Mouse (Mus musculus): Measurements from ENCODE around the gene Ramp1. TPM values are rescaled to one million over a fixed set of nuclear protein-coding genes. Genes with fewer than 3 reads are reported as not detected.

Gene Ramp1
- total RNA-seq, 2 experiments from 2014 or later = 51.3 to 53.0 TPM

- no peak for DNase-seq (ENCODE audit: low spot score in 2 of 2)
Observed at GRCm38 (mm10) chr1:91193680-91194079, 14.1 kb downstream of the Ramp1 start.

DNA sequence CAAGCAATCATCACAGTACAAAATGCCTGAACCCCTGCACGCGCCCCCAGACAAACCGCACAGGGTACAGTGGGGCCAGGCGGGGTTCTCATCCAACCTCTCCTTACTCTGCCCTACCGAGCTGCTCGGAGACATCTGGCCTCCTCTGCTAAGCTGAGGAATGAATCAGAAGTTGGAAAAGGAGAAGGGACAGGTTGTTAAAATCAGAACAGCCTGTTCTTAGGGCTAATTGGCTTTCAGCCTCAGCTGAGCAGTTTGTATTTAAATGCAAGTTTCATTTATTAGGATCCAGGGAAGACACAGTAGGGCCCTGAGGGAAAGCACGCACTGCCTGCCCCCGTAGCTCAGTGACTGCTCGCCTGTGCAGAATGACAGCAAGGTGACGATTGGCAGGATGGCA, 20.2 kb downstream of the Ramp1 start:
- DNase-seq (ENCODE audit: low spot score in 2 of 2) = peak in 1 of 2 experiments; percentile 68

- DNase-seq (ENCODE audit: low spot score in 2 of 2) = no peak
Observed at GRCm38 (mm10) chr1:91201122-91201521, 21.5 kb downstream of the Ramp1 start.

DNA sequence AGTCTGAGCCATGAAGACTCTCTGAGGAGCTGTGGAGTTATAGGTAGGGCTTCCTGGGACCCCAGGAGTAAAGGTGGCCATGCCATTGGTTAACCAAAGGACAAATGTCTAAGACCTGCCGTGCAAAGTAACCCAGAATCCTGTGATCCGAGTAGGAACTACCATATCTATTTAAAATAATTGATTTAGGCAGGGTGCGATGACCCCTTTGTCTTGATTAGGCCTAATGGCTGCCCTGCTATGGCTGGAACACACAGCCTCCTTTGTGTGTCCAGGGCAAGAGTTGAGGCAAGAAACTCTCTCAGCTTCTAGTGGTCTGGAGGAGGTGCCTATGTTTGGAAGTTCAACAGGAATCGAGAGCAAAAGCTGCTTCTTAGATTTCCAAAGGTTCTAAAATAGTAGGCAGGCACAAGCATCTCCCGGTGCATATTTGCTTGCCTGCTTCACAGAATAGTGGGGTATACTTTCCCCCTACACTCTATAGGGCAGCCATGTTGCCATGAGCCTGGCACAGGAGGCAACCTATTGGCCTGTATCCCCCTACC, 24.7 kb downstream of the Ramp1 start:
- no peak for DNase-seq (ENCODE audit: low spot score in 2 of 2)

DNA sequence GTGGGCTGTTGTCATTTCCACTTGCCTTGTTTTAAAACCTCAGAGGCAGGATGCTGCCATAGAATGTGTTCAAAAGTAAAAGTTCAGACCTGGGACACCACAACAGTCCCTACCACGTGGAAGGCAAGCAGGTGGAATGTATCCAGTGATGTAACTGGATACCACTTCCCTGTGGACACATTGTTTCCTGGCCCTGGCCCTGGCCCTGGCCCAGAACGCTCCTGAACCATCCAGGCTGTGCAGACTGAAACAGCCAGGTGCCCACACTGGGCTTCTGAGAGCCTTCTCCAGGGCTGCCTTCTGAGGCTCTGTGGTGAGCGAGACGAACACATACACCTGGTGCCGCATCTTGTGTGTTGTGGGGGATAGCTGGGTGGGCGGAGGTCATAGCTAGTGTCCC, 26.0 kb downstream of the Ramp1 start:
- no peak for DNase-seq (ENCODE audit: low spot score in 2 of 2)

DNA sequence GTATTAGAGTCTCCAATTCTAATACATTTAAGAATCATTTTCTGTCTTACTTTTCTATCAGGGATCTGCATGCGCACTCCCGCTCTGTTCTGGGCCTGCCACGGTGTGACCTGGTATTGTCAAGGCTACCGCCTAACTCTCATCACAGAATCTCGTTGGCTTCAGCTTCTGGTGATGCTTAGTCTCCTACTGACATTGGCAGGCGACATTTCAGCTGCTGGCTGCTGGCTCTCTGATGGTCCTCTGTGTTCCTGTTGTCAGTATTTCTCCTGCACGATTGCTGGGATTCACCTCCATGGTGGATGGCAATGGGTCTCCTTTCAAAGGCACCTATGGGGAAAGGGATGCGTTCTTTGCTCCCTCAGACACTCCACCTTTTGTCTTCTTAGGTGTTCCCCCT, 26.7 kb downstream of the Ramp1 start:
- DNase-seq (ENCODE audit: low spot score in 2 of 2) = no peak

- peak in 1 of 2 experiments; percentile 88 for DNase-seq (ENCODE audit: low spot score in 2 of 2)
Observed at GRCm38 (mm10) chr1:91206873-91207272, 27.3 kb downstream of the Ramp1 start.

- no peak for DNase-seq (ENCODE audit: low spot score in 2 of 2)
Observed at GRCm38 (mm10) chr1:91207334-91208074, 27.9 kb downstream of the Ramp1 start.

- peak in 1 of 2 experiments; percentile 71 for DNase-seq (ENCODE audit: low spot score in 2 of 2)
Observed at GRCm38 (mm10) chr1:91209343-91209742, 29.7 kb downstream of the Ramp1 start.

- peak; percentile 88 to 95 for DNase-seq (ENCODE audit: low spot score in 2 of 2)
Observed at GRCm38 (mm10) chr1:91209785-91210184, 30.2 kb downstream of the Ramp1 start.

- peak; percentile 70 to 77 for DNase-seq (ENCODE audit: low spot score in 2 of 2)
Observed at GRCm38 (mm10) chr1:91211099-91211498, 31.5 kb downstream of the Ramp1 start.

- no peak for DNase-seq (ENCODE audit: low spot score in 2 of 2)
Observed at GRCm38 (mm10) chr1:91211591-91212008, 32.0 kb downstream of the Ramp1 start.

- no peak for DNase-seq (ENCODE audit: low spot score in 2 of 2)
Observed at GRCm38 (mm10) chr1:91215264-91215663, 35.6 kb downstream of the Ramp1 start.

- no peak for DNase-seq (ENCODE audit: low spot score in 2 of 2)
Observed at GRCm38 (mm10) chr1:91215981-91216380, 36.4 kb downstream of the Ramp1 start.

DNA sequence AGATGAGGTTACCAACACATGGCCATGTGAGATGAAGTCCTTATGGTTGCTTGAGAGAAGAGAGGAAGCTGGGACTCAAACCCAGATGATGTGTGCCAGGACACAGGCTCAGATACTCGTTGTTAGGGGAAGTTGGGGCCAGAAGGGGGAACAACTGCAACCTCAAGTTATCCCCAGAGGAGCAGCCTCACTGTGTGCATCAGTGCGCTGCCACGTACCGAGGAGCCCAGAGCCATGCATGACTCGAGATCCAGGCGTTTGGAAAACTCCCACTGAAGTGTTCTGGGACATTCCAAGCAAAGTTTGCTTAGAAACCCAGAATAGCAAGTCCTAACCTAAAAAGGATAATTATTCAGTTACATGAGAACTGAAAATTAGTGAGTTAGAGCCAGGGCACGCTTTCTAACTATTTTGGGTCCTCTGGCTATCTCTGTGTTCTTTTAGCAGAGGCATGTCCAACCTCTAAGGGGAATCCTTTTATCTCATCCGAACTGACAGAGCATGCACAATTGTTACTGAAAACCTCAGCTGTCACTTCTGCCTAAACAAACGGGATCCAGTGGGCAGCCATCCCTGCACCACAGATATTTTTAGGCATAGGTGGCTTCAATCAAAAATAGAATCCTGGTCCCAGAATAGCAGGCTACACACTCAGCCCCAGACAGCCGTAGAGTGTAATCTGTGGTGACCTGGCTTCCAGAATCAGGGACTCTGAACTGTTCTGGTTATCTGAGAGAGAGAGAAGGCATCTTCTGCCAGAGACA, 37.1 kb downstream of the Ramp1 start:
- DNase-seq (ENCODE audit: low spot score in 2 of 2) = no peak

DNA sequence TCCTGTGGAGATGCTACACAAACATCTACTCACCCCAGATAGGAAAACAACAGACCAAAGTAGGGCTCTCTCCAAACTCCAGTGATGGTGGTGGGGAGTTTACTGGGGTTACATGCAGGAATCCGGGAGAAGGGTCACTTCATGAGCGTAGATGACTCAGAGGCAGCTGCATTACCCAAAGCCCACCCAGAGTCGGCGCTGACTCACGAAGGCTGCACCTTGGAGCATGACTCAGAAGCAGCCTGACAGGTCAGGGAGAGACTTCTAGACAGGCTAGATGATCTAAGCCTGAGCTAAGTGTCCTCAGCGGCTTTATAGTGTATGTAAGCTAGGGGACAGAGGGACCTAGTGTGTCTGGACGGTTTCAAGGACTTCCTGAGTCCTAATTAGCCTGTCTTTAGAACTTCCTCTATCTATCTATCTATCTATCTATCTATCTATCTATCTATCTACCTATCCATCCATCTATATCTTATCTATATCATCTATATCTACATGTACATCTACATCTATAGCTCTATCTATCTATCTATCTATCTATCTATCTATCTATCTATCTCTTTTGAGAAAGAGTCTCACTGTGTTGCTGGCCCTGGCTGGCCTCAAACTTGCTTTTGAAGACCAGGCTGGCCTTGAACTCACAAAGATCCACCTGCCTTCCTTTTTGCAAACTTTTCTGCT, 40.2 kb downstream of the Ramp1 start:
- no peak for DNase-seq (ENCODE audit: low spot score in 2 of 2)

GRCm38 (mm10) chr1:91220322-91220672, 40.7 kb downstream of the Ramp1 start:
- DNase-seq (ENCODE audit: low spot score in 2 of 2) = no peak

DNA sequence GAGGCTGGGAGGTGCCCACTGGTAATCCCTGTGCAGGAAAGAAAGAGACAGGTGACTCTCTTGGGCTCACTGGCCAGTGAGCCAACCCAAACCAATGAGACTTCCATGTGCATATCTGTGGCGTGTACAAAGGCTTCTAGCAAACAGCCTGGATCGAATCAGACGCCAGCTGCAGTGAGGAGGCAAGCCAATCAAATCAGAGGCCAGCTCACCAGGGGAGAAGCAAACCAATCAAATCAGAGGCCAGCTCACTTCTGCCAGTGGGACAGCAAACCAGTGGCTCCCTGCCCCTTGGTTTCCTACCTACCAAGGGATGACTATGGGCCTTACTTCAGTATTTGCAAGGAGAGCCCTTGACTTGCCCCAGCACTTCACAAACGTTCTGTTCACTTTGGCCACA, 46.9 kb downstream of the Ramp1 start:
- no peak for DNase-seq (ENCODE audit: low spot score in 2 of 2)

DNA sequence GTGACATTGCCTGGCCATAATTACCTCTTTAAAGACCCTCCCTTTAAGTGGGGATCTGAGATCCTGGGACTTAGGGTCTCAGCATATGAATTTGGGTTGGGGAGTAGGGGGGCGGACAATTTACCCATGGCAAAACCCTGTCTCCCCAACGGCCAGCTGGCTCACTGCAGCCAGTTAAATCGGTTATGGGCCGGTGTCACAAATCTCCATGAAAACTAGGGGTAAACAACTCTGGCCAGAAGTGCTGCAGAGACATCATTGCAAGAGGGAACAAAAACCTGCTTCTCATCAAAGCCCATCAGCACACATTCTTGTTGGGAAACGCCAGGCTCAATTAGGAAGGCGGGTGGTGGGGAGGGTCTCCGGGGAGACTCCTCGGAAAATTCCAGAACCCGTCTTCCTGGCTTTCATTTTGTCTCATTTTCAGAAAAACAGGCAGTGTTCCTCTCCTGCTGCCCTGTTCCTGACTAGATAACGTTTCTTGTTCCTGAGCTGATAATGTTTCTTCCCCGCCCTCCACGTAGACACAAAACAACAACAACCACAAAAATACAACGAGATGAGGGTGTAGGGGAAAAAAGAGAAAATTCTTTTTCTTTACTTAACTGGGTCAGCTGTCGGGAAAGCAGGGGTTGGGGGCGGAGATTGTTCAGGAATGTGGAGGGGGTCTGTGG, 47.9 kb downstream of the Ramp1 start:
- DNase-seq (ENCODE audit: low spot score in 2 of 2) = no peak

DNA sequence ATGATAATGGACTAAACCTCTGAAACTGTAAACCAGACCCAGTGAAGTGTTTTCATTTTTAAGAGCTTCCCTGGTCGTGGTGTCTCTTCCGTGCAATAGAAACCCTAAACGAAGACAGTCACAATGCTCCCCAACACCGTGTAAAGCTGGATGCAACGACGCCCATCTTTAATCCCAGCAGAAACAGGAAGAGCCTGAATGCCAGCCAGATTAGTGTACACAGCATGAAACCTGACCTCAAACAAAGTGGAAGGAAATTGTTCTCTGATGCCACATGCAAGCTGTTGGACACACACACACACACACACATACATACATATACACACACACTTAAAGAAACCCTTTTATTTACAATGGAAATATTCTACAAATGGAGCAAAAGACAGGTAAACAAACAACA, 51.5 kb downstream of the Ramp1 start:
- no peak for DNase-seq (ENCODE audit: low spot score in 2 of 2)

GRCm38 (mm10) chr1:91231896-91232295, 52.3 kb downstream of the Ramp1 start:
- no peak for DNase-seq (ENCODE audit: low spot score in 2 of 2)

All from layer of hippocampus, postnatal 14 days (tissue).